Mouse (Mus musculus): ENCODE data around the gene Tmem159.

Gene Tmem159

DNA sequence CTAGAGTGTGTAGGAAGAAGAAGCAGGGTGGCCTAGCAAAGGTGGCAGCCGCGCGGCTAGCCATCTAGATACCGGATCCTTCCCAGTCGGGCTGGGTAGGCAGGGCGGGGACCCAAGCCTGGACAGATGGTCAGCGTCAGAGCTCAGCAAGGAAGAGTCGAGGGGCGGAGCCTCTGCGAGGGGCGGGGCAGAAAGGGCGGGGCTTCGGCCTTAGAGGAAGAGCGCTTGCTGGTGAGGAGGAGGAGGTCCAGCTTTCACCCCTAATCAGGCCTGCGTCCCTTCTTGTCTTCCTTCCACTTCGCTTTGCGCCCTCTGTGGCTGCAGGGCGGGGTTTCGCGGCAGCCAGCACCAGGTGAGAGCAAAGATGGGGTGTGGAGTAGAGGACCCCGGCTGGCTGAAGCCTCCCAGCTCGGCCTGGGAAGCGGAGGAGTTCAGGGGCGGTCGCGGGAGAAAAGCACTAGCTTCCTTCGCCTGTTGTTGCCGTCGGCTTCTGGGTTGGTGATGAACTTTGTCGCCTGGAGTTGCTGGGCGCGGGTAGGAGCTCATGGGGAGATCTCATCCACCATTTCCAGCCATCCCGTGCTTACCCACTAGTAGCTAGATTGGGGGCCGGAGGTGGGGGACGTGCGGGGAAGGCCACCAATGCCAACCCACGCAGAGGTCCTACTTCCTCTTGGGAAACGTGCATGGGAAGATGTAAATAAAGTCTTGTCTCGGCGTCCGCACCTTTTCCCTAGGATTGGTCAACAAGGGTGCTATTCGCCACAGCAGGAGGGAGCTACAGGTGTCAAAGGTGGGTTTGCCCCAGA is at the start of gene Tmem159:
Gene Tmem159 (plus strand): TSS at position 190 of the 809 bp plus-strand sequence.
- in situ Hi-C loops (cut with MboI; ENCODE audit: low sequenced_read_pairs), result no loop called here

DNA sequence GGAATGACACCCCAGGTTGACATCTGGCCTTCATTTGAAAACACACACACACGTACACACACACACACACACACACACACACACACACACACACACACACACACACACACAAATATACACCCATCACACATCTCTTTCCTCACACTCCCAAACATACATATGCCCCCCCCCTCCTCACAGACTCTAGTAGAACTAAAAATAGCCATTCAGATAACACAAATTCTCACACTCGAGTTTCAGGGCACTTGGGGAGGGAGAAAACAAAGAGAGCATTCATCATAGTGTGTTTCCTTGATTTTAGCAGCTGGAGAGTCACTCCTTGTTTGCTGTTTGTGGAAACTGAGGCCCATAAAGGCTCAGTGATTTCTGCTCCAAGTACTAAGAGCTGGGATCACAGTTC is 48.1 kb upstream of the Tmem159 start:
- in situ Hi-C loops (cut with MboI; ENCODE audit: low sequenced_read_pairs), result no loop called here

- in situ Hi-C loops (cut with MboI; ENCODE audit: low sequenced_read_pairs), result no loop called here
These were observed 46.7 kb upstream of the Tmem159 start for GRCm38 (mm10) chr7:120055479-120055878.

- in situ Hi-C loops (cut with MboI; ENCODE audit: low sequenced_read_pairs), result no loop called here
These were observed 38.1 kb upstream of the Tmem159 start for GRCm38 (mm10) chr7:120064045-120064444.

DNA sequence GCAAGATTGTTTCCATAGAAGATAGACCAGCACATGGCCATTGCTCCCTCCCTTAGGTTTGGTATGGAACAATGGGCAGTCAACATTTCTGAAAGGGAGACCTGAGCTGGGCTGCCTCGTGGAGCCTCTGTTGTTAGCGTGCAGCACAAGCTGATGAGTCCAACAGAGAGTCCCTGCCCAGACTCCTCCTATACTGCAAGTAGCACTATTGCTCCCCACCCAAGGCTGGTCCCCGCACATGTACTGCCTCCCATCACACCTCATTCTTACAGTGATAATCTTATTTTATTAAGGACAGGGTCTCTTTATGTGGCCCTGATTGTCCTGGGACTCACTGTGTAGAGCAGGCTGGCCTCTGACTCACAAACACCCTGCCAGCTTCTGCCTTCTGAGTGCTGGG is 34.0 kb upstream of the Tmem159 start:
- in situ Hi-C loops (cut with MboI; ENCODE audit: low sequenced_read_pairs), result no loop called here

- in situ Hi-C loops (cut with MboI; ENCODE audit: low sequenced_read_pairs), result no loop called here
These were observed 33.0 kb upstream of the Tmem159 start for GRCm38 (mm10) chr7:120069164-120069563.

DNA sequence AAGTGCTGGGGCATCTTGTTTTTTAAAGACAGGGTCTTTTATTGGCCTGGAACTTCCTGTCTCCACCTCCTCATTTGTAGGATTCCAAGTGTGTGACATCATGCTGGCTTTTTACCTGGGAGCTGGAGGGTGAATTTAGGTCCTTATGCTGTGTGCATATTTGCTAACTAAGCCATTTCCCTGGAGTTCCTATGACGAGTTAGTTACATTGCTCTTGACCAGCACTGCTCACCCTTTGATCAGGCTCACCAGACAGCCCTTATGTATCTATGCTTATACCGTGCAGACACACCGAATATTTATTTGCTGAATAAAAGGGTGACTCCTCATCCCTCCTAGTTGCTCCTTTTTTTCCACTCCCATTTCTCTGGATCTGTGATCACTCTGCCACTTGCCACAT is 22.0 kb upstream of the Tmem159 start:
- in situ Hi-C loops (cut with MboI; ENCODE audit: low sequenced_read_pairs), result no loop called here

- in situ Hi-C loops (cut with MboI; ENCODE audit: low sequenced_read_pairs), result loop anchor here (10.0 kb wide), 1 partner anchor 238 kb away; no protein-coding TSS in a partner anchor
These were observed 9.1 kb upstream of the Tmem159 start for GRCm38 (mm10) chr7:120093033-120093432.

DNA sequence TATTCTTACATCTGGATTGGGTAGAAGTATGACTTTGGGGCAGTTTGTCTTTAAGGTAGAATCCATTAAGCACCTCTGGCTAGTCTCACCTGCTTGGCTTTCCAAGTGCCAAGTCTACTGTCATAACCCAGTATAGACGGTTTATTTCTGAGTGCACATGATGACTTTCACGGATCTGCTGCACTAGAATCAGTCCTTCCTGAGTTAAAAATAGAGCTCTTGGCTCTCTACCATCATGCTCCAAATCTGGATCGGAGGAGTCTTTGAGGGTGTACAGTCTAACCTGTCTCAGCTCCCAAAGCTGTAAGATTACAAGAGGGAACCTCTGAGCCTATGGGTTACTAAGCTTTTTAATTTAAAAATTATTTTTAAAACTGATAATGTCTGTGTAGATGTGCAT is 7.9 kb upstream of the Tmem159 start:
- in situ Hi-C loops (cut with MboI; ENCODE audit: low sequenced_read_pairs), result loop anchor here (10.0 kb wide), 1 partner anchor 239 kb away; no protein-coding TSS in a partner anchor

GRCm38 (mm10) chr7:120095180-120095579 is 7.0 kb upstream of the Tmem159 start, which contains the start of gene Dnah3:
Dnah3 (minus strand) TSS chr7:120095280.
- in situ Hi-C loops (cut with MboI; ENCODE audit: low sequenced_read_pairs), result loop anchor here (10.0 kb wide), 1 partner anchor 240 kb away; no protein-coding TSS in a partner anchor

GRCm38 (mm10) chr7:120097845-120098244 is 4.3 kb upstream of the Tmem159 start:
- in situ Hi-C loops (cut with MboI; ENCODE audit: low sequenced_read_pairs), result loop anchor here (10.0 kb wide), 1 partner anchor 243 kb away; no protein-coding TSS in a partner anchor

GRCm38 (mm10) chr7:120098403-120098802 is 3.8 kb upstream of the Tmem159 start:
- in situ Hi-C loops (cut with MboI; ENCODE audit: low sequenced_read_pairs), result loop anchor here (10.0 kb wide), 1 partner anchor 244 kb away; no protein-coding TSS in a partner anchor

GRCm38 (mm10) chr7:120103019-120103567 is 940 bp downstream of the Tmem159 start:
- in situ Hi-C loops (cut with MboI; ENCODE audit: low sequenced_read_pairs), result no loop called here

- in situ Hi-C loops (cut with MboI; ENCODE audit: low sequenced_read_pairs), result no loop called here
These were observed 2.8 kb downstream of the Tmem159 start for GRCm38 (mm10) chr7:120104975-120105374.

DNA sequence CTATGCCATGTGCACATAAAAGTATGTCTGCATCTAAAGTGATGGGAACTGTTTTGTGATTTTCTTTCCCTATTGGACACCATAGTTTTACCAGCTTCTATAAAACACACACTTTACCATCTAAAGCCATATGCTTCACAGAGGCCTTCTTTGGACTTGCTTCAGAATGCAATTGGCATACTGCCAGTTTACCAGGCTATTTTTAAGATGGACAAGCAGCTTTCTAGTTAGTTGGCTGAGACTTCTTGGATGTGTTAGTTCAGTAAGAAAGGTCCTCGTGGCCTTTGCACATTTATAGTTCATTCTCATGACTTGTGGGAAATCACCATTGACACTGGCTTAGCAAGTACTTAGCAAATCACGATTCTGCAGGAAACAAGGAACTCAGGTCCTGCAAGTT is 4.2 kb downstream of the Tmem159 start:
- in situ Hi-C loops (cut with MboI; ENCODE audit: low sequenced_read_pairs), result no loop called here

GRCm38 (mm10) chr7:120109676-120110075 is 7.5 kb downstream of the Tmem159 start:
- in situ Hi-C loops (cut with MboI; ENCODE audit: low sequenced_read_pairs), result loop anchor here (10.0 kb wide), 1 partner anchor 265 kb away; no protein-coding TSS in a partner anchor

DNA sequence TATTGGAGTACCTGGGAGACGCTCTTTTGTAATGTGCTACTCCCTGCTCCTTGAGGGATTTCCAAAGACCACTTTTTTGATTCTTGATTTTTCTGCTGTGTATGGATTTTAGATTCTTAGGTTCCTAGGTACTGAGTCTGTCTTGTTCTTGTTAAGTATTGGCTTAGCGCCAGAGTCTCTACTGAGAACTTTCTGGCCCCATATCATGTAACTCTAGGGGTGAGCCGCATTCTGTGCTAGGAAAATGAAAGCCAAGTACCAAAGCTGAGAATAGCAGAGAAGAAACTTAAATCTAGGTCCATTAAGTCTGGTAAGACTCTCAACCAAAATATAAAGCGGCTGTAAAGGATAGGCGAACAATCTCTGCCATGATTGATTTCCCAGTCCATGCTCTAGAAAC is 14.8 kb downstream of the Tmem159 start:
- in situ Hi-C loops (cut with MboI; ENCODE audit: low sequenced_read_pairs), result loop anchor here (10.0 kb wide), 1 partner anchor 272 kb away; no protein-coding TSS in a partner anchor

DNA sequence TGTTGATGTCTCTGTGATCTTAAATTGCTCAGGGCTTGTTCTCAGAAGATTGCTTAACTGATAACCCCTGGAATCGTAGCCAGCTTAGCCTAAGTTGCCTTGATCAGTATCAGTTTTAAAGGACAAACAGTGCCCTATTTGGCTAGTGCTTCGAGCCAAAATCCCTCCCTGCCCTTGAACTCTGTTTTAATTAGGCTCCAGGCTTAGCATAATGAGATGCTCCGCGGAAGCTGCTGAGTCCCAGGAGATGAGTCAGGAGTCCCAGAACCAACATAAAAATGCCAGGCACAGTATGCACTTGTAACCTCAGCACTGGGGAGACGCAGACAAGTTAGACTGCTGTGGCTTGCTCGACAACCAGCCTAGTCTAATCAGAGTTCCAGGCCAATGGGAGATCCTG is 15.4 kb downstream of the Tmem159 start:
- in situ Hi-C loops (cut with MboI; ENCODE audit: low sequenced_read_pairs), result loop anchor here (10.0 kb wide), 1 partner anchor 273 kb away; no protein-coding TSS in a partner anchor

- in situ Hi-C loops (cut with MboI; ENCODE audit: low sequenced_read_pairs), result no loop called here
These were observed 21.6 kb downstream of the Tmem159 start for GRCm38 (mm10) chr7:120123776-120124175.

- in situ Hi-C loops (cut with MboI; ENCODE audit: low sequenced_read_pairs), result no loop called here
These were observed 22.7 kb downstream of the Tmem159 start for GRCm38 (mm10) chr7:120124844-120125243.

DNA sequence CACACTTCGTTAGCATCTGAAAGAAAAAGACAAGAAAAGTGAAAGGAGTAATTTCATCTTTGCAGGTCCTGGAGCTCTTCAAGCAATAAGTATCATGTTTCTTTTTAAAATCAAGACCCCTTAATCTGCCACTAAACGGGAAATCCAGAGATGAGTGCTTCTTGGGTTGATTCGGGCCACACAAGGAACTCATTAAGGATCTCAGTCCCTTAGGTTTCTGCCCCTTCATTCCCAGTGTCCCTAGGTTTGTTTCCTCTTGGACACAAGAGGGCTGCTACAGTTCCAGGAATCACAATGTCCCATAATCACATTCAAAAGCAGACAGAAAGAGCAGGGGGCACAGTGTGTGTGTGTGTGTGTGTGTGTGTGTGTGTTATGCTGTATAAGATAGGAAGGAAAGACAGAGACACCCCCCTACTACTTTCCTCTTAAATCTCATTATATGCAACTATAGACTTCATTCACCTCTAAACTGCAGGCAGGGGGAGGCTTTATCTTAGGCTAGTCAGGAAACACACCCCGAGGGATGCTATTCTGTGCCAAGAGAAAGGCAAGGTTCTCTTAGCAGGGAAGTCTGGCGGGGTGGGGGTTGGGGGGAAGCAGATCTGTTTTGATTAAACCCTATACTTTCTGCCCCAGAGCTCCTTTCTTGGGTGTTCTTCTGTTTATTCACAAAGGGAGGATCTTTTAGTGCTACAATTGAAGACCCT is 25.0 kb downstream of the Tmem159 start:
- in situ Hi-C loops (cut with MboI; ENCODE audit: low sequenced_read_pairs), result no loop called here
